Mouse (Mus musculus) naive thymus-derived CD4-positive, alpha-beta T cell, adult 2 months (primary cell): ENCODE measurements at regions not wholly inside any gene's neighbourhood (a gene's known extent, or its start where the extent isn't known, plus 50 kb on each side); places are given as distances from the start of the nearest gene placed in this dataset.

Source experiments
- DNase-seq: peaks from one replicate; pipeline ENCODE4 v3.0.0-alpha.2; 2011; ENCODE audit warnings: low read depth

DNA sequence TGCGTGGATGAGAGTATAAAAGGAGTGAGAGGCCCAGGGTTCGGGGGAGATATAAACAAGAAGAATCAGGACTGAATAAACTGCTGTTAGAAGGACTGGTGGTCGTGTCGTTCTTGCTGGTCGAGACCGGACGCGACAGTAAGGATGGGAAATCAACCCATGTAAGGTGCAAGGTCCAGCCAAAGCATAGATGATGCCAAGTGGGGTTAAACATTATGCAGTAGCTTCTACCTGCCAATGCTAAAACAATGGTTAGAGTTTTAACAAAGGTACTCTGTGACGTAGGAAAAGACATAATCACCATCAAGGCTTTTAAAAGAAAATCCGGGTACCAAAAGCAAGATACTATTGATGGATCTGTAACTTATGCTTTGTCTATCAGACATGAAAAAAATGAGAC is 58.4 kb upstream of the Tmc1 start:
- no peak for DNase-seq

DNA sequence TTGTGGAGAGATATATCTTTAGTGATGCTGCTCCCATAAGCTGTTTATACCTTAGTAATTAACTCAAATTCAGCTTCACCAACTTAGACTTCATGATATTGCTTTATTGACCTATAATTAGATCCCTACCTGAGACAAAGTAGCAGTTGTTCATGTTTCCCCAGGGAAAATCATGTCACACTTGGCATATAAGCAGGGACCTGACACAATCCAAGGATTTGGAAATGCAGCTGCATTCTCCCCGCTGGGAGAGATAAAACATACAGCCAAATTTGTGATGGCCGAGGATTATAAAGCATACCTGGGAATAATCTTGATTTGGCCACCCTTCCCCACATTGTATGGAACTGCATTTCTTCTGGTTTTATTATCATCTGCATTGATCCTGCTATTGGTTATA is 55.6 kb upstream of the Tmc1 start:
- DNase-seq = no peak

DNA sequence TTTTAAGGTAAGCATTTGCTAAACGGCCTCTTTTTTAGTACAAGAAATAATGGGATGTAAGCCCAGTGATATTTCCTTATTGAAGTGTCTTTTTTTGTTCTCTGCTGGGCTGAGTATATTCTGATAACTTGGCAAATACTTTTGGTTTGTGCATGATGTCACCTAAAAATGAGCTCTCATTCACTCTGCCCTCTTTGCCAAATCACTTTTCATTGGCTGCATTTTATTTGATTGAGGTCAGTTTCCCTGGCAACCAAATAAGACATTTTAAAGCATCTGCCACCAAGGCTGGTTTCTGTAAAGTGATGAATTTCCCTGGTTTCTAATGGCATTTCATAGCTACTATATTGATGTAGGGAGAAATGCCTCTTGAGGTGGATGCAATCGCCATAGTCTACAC is 50.4 kb upstream of the Tmc1 start:
- no peak for DNase-seq
